Mouse (Mus musculus) gastrocnemius, adult 2 months (tissue): Measurements from ENCODE around the gene Aurkaip1. TPM values are rescaled to one million over a fixed set of nuclear protein-coding genes. Genes with fewer than 3 reads are reported as not detected.

Experiments used
- DNase-seq: peaks from one replicate; pipeline ENCODE4 v3.0.0; 2022
- H3K27ac ChIP-seq: fragments of 200-600 bp; 2 replicates; pipeline ENCODE4 v1.8.1; 2022; ENCODE audit warnings: mild to moderate bottlenecking
- H3K4me3 ChIP-seq: fragments of 200-600 bp; 2 replicates; pipeline ENCODE4 v1.8.1; 2022; ENCODE audit warnings: mild to moderate bottlenecking, moderate library complexity
- CTCF ChIP-seq: fragments of 200-600 bp; IDR thresholded peaks from 2 replicates; pipeline ENCODE4 v1.8.1; 2022; ENCODE audit warnings: antibody characterized with exemption, mild to moderate bottlenecking, moderate library complexity
- intact Hi-C: fragments of 180-260 bp; cut with DNase I; formaldehyde crosslinking; loops from one replicate; pipeline ENCODE4 v1.15.1; 2025
- total RNA-seq, 2 experiments: library from RNA; stranded (reverse); gene quantifications; 2 replicates each; pipeline ENCODE4 v1.2.3; 2021

The Aurkaip1 gene
- total RNA-seq, 2 experiments from 2014 or later = 74.0 to 89.8 TPM

- intact Hi-C loops = loop anchor here (2.0 kb wide), 2 partner anchors 15 to 45 kb away; no protein-coding TSS in a partner anchor
- Histone ChIP-seq H3K27ac (peak overlapping the region; percentile 98), H3K4me3 (peak overlapping the region; percentile 94)
- TF ChIP-seq CTCF = peak; percentile 3; the same call in 1 of the 2 replicates
- DNase-seq = peak; percentile 80
Measured at GRCm38 (mm10) chr4:155847591-155848352, 16.7 kb downstream of the Aurkaip1 start.

- Histone ChIP-seq H3K4me3 (peak overlapping the region; percentile 94), H3K27ac (peak overlapping the region; percentile 98)
- peak; percentile 89 for DNase-seq
- intact Hi-C loops = no loop called here
- no peak for TF ChIP-seq CTCF
Measured at GRCm38 (mm10) chr4:155848434-155849095, 17.5 kb downstream of the Aurkaip1 start.

- intact Hi-C loops = no loop called here
- peak overlapping the region; percentile 94 for H3K4me3 ChIP-seq
- H3K27ac ChIP-seq = peak overlapping the region; percentile 98
- peak; percentile 11 for DNase-seq
- no peak for TF ChIP-seq CTCF
Measured at GRCm38 (mm10) chr4:155849391-155849790, 18.3 kb downstream of the Aurkaip1 start.

- peak; percentile 27 for DNase-seq
- Histone ChIP-seq H3K27ac (peak overlapping the region; percentile 98), H3K4me3 (peak overlapping the region; percentile 94)
- no peak for TF ChIP-seq CTCF
- intact Hi-C loops = no loop called here
Measured at GRCm38 (mm10) chr4:155849792-155850451, 18.9 kb downstream of the Aurkaip1 start.

- peak overlapping the region; percentile 98 for H3K27ac ChIP-seq
- intact Hi-C loops = no loop called here
Measured at GRCm38 (mm10) chr4:155851368-155851767, 20.3 kb downstream of the Aurkaip1 start.

GRCm38 (mm10) chr4:155851951-155852411 lies 20.9 kb downstream of the Aurkaip1 start:
- peak; percentile 54 for DNase-seq
- intact Hi-C loops = loop anchor here (2.0 kb wide), 1 partner anchor 15 kb away; no protein-coding TSS in a partner anchor
- Histone ChIP-seq H3K27ac (peak overlapping the region; percentile 98), H3K4me3 (peak overlapping the region; percentile 42)
- TF ChIP-seq CTCF = no peak

More at GRCm38 (mm10) chr4:155851368-155851767, 20.3 kb downstream of the Aurkaip1 start:
- TF ChIP-seq CTCF = no peak
- H3K4me3 ChIP-seq = peak overlapping the region; percentile 42
- peak; percentile 10 for DNase-seq

- intact Hi-C loops = loop anchor here (2.0 kb wide), 1 partner anchor 13 kb away; no protein-coding TSS in a partner anchor
- H3K4me3 ChIP-seq = no peak overlapping the region
- H3K27ac ChIP-seq = no peak overlapping the region
- no peak for TF ChIP-seq CTCF
- peak; percentile 30 for DNase-seq
Measured at GRCm38 (mm10) chr4:155853421-155853820, 22.3 kb downstream of the Aurkaip1 start.

- no peak for TF ChIP-seq CTCF
- no peak overlapping the region for H3K27ac ChIP-seq
- no peak overlapping the region for H3K4me3 ChIP-seq
- peak; percentile 22 for DNase-seq
- intact Hi-C loops = no loop called here
Measured at GRCm38 (mm10) chr4:155854991-155855390, 23.9 kb downstream of the Aurkaip1 start.

- Histone ChIP-seq H3K4me3 (no peak overlapping the region), H3K27ac (no peak overlapping the region)
- no peak for TF ChIP-seq CTCF
- intact Hi-C loops = no loop called here
- DNase-seq = peak; percentile 17
Measured at GRCm38 (mm10) chr4:155856071-155856470, 25.0 kb downstream of the Aurkaip1 start.

- Histone ChIP-seq H3K4me3 (no peak overlapping the region), H3K27ac (no peak overlapping the region)
- intact Hi-C loops = no loop called here
- TF ChIP-seq CTCF = no peak
- DNase-seq = no peak
Measured at GRCm38 (mm10) chr4:155856881-155857280, 25.8 kb downstream of the Aurkaip1 start.

GRCm38 (mm10) chr4:155859318-155859717 lies 28.2 kb downstream of the Aurkaip1 start:
- H3K4me3 ChIP-seq = no peak overlapping the region
- no peak for TF ChIP-seq CTCF
- peak; percentile 24 for DNase-seq
- H3K27ac ChIP-seq = no peak overlapping the region
- intact Hi-C loops = no loop called here

GRCm38 (mm10) chr4:155861787-155862186 lies 30.7 kb downstream of the Aurkaip1 start:
- no peak for TF ChIP-seq CTCF
- Histone ChIP-seq H3K27ac (no peak overlapping the region), H3K4me3 (no peak overlapping the region)
- DNase-seq = peak; percentile 17
- intact Hi-C loops = no loop called here
